Mouse (Mus musculus) liver, adult 2 months (tissue): ENCODE measurements at regions not wholly inside any gene's neighbourhood (a gene's known extent, or its start where the extent isn't known, plus 50 kb on each side); places are given as distances from the start of the nearest gene placed in this dataset.

ENCODE experiments used
- CTCF ChIP-seq: fragments of 200-500 bp; IDR thresholded peaks from 2 replicates; pipeline ENCODE4 v1.5.1; 2011; ENCODE audit warnings: low read depth, low read length, control low read depth
- POLR2A ChIP-seq: fragments of 200-500 bp; IDR thresholded peaks from 2 replicates; pipeline ENCODE4 v1.6.1; 2011; ENCODE audit warnings: low read length, control low read depth; ENCODE audit not compliant: insufficient read depth; ENCODE audit errors: extremely low read depth

- no peak for TF ChIP-seq CTCF
- no peak for TF ChIP-seq POLR2A
These were observed 959.6 kb upstream of the Celf2 start for GRCm38 (mm10) chr2:8468989-8469388.
